Mouse (Mus musculus) liver, embryonic 14.5 days (tissue): ENCODE results near the gene Ralgapa2.

Experiments used
- CTCF ChIP-seq: IDR thresholded peaks from 2 replicates; pipeline ENCODE4 v1.5.1; 2016; ENCODE audit warnings: antibody characterized with exemption, low read depth, control low read depth
- EP300 ChIP-seq: IDR thresholded peaks from 2 replicates; pipeline ENCODE4 v1.6.1; 2016; ENCODE audit warnings: antibody characterized with exemption, low read depth

GRCm38 (mm10) chr2:146511401-146511865, 711 bp downstream of the Ralgapa2 start:
- TF ChIP-seq CTCF (no peak), EP300 (no peak)
